Mouse (Mus musculus): ENCODE results near the gene Iyd.

DNA sequence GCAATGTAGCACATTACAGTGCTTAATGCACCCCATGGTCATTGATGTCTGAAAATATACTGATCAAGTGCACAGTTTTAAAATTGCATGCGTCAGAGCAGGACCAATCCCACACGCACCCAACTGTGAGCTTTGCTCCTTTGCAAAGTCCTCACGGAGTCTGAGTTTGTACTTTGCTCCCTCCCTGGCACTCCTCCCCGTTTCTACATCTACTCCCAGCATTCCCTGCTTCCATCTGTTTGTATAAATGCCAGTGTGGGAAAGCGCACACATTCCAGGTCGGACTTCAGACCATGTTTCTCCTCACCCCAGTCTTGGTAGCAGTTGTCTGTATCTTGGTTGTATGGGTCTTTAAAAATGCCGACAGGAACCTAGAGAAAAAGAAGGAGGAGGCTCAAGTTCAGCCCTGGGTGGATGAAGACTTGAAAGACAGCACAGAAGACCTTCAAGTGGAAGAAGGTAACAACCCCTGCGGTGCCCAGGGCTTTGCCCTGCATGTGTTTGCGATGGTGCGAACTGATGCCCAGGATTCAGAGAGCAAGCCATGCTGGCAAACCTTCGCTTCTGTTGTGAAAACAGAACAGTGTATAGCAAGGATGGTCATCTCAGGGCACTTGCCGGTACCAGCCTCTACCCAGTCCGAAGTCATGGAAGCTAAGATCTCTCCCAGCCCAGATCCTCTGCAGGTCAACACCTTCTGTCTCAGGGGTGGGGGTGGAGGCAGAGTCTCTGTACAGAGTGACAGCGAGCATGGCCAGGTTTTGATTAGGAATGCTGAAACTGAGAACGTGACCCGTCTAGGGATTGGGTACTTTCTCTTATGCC lies at the start of gene Iyd:
- TF ChIP-seq CTCF (IDR thresholded peaks at IDR 0.05; ENCODE audit: control insufficient read depth, insufficient read depth, low read length): no peak
- no peak for TF ChIP-seq POLR2A (IDR thresholded peaks at IDR 0.05; ENCODE audit: borderline replicate concordance, control insufficient read depth, low read depth, low read length)
